Mouse (Mus musculus) stomach, postnatal 0 days (tissue): Measurements from ENCODE around the gene Fgfr2. TPM values are rescaled to one million over a fixed set of nuclear protein-coding genes. Genes with fewer than 3 reads are reported as not detected.
A peak's percentile ranks its signal among the peaks of the same experiment; 100 is the strongest.

Experiments used
- ATAC-seq: fragments of 200-750 bp; cut with Nextera tagmentation; 2 replicates; pipeline ENCODE4 v1.8.0; 2017; ENCODE audit not compliant: low FRiP score, low TSS enrichment
- DNase-seq: peaks from one replicate; pipeline ENCODE4 v3.0.0-alpha.2; 2016; ENCODE audit warnings: low spot score
- H3K27ac ChIP-seq: fragments of 300-500 bp; sonication (generic); replicated peaks from 2 replicates; pipeline ENCODE4 v1.5.1; 2014; ENCODE audit warnings: mild to moderate bottlenecking, control low read depth
- H3K27me3 ChIP-seq: fragments of 300-500 bp; sonication (generic); 2 replicates; pipeline ENCODE4 v1.6.1; 2014; ENCODE audit warnings: low read length; ENCODE audit not compliant: control insufficient read depth, insufficient read depth
- H3K36me3 ChIP-seq: fragments of 300-500 bp; sonication (generic); 2 replicates; pipeline ENCODE4 v1.6.1; 2014; ENCODE audit warnings: low read length, mixed read lengths; ENCODE audit not compliant: control insufficient read depth, insufficient read depth
- H3K4me1 ChIP-seq: fragments of 300-500 bp; sonication (generic); replicated peaks from 2 replicates; pipeline ENCODE4 v1.6.1; 2014; ENCODE audit warnings: antibody characterized with exemption; ENCODE audit not compliant: control insufficient read depth, insufficient read depth
- H3K4me2 ChIP-seq: fragments of 300-500 bp; sonication (generic); replicated peaks from 2 replicates; pipeline ENCODE4 v1.6.1; 2014; ENCODE audit warnings: low read depth, mild to moderate bottlenecking, control low read depth, moderate library complexity
- H3K4me3 ChIP-seq: fragments of 300-500 bp; sonication (generic); 2 replicates; pipeline ENCODE4 v1.5.1; 2014; ENCODE audit warnings: low read depth, low read length, control low read depth
- H3K9ac ChIP-seq: fragments of 300-500 bp; sonication (generic); 2 replicates; pipeline ENCODE4 v1.6.1; 2014; ENCODE audit warnings: mild to moderate bottlenecking, low read length, control low read depth, mixed read lengths
- H3K9me3 ChIP-seq: fragments of 300-500 bp; sonication (generic); 2 replicates; pipeline ENCODE4 v1.6.1; 2016; ENCODE audit warnings: low read length; ENCODE audit not compliant: control insufficient read depth
- CTCF ChIP-seq: IDR thresholded peaks from 2 replicates; pipeline ENCODE4 v1.5.1; 2016; ENCODE audit warnings: antibody characterized with exemption, low read depth, mild to moderate bottlenecking, moderate library complexity
- EP300 ChIP-seq: optimal IDR thresholded peaks from 2 replicates; pipeline ENCODE3; 2016; ENCODE audit warnings: antibody characterized with exemption
- WGBS: fragments of 180-500 bp; shearing (Covaris S2); extraction: QIAGEN DNeasy Blood & Tissue Kit; methylation state at CpG from one replicate; pipeline ENCODE4 v1.1.7; 2014; 5-methylcytosine and 5-hydroxymethylcytosine counted together
- polyA plus RNA-seq: library from polyadenylated mRNA; unstranded; fragments of >200 nt; fragmentation: Nextera tagmentation; extraction: Ambion mirVana; gene quantifications from 2 replicates; pipeline ENCODE4 v1.2.1, GENCODE M21; 2015

Fgfr2 gene
- polyA plus RNA-seq, 1 experiment from 2014 or later: 60.8 TPM

GRCm38 (mm10) chr7:130621068-130621467, 2502.1 kb downstream of the Fgfr2 start:
- Histone ChIP-seq H3K9me3 (no peaks in the 10 kb centered on the region), H3K4me3 (no peak overlapping the region), H3K9ac (no peak overlapping the region), H3K4me1 (no peaks in the 10 kb centered on the region), H3K27ac (no peak overlapping the region), H3K36me3 (no peaks in the 10 kb centered on the region), H3K27me3 (no peaks in the 10 kb centered on the region), H3K4me2 (no peak overlapping the region)
- TF ChIP-seq CTCF (no peak), EP300 (no peak)
- ATAC-seq (no peak), DNase-seq (no peak)
- 89% methylated on average over 2 of the region's 2 CpGs for WGBS

- Histone ChIP-seq H3K27ac (no peak overlapping the region), H3K36me3 (no peaks in the 10 kb centered on the region), H3K9me3 (no peaks in the 10 kb centered on the region), H3K27me3 (no peaks in the 10 kb centered on the region), H3K9ac (no peak overlapping the region; the same call in 1 of the 2 replicates), H3K4me3 (no peak overlapping the region), H3K4me1 (no peaks in the 10 kb centered on the region), H3K4me2 (no peak overlapping the region)
- DNase-seq (no peak), ATAC-seq (no peak)
- no peak for TF ChIP-seq EP300
- TF ChIP-seq CTCF: no peak
- 70% methylated on average over 3 of the region's 3 CpGs for WGBS
Measured at GRCm38 (mm10) chr7:130617591-130617990, 2505.6 kb downstream of the Fgfr2 start.

GRCm38 (mm10) chr7:130613973-130614372, 2509.2 kb downstream of the Fgfr2 start:
- Histone ChIP-seq H3K9me3 (no peaks in the 10 kb centered on the region), H3K9ac (no peak overlapping the region), H3K4me2 (no peak overlapping the region), H3K27me3 (no peaks in the 10 kb centered on the region), H3K4me1 (no peaks in the 10 kb centered on the region), H3K36me3 (no peaks in the 10 kb centered on the region), H3K27ac (no peak overlapping the region), H3K4me3 (no peak overlapping the region)
- no peak for DNase-seq
- TF ChIP-seq CTCF: no peak
- no peak for TF ChIP-seq EP300
- ATAC-seq: no peak
- 52% methylated on average over 4 of the region's 4 CpGs for WGBS

- Histone ChIP-seq H3K4me3 (no peak overlapping the region), H3K9me3 (no peaks in the 10 kb centered on the region), H3K4me2 (no peak overlapping the region), H3K4me1 (no peaks in the 10 kb centered on the region), H3K36me3 (no peaks in the 10 kb centered on the region), H3K9ac (no peak overlapping the region), H3K27me3 (no peaks in the 10 kb centered on the region), H3K27ac (no peak overlapping the region)
- TF ChIP-seq EP300 (no peak), CTCF (no peak)
- no peak for ATAC-seq
- DNase-seq: no peak
- WGBS: 88% methylated on average over 4 of the region's 4 CpGs
Measured at GRCm38 (mm10) chr7:130606958-130607357, 2516.2 kb downstream of the Fgfr2 start.

- H3K9me3 ChIP-seq: no peaks in the 10 kb centered on the region
- peak; percentile 27 for DNase-seq
- no peaks in the 10 kb centered on the region for H3K4me1 ChIP-seq
- WGBS: 21% methylated on average over 6 of the region's 6 CpGs
- H3K27ac ChIP-seq: no peak overlapping the region
- no peak overlapping the region for H3K9ac ChIP-seq
- TF ChIP-seq EP300 (no peak), CTCF (peak; percentile 82)
- ATAC-seq: peak; percentile 53; the same call in 1 of the 2 replicates
- no peaks in the 10 kb centered on the region for H3K27me3 ChIP-seq
- H3K4me2 ChIP-seq: no peak overlapping the region
- H3K36me3 ChIP-seq: no peaks in the 10 kb centered on the region
- no peak overlapping the region for H3K4me3 ChIP-seq
Measured at GRCm38 (mm10) chr7:130605111-130605510, 2518.0 kb downstream of the Fgfr2 start.

- no peak for TF ChIP-seq EP300
- WGBS: 78% methylated on average over 2 of the region's 2 CpGs
- H3K4me1 ChIP-seq: no peaks in the 10 kb centered on the region
- DNase-seq (no peak), ATAC-seq (no peak)
- no peak overlapping the region for H3K27ac ChIP-seq
- H3K27me3 ChIP-seq: no peaks in the 10 kb centered on the region
- no peaks in the 10 kb centered on the region for H3K36me3 ChIP-seq
- H3K9me3 ChIP-seq: no peaks in the 10 kb centered on the region
- no peak overlapping the region for H3K9ac ChIP-seq
- no peak overlapping the region for H3K4me2 ChIP-seq
- no peak overlapping the region for H3K4me3 ChIP-seq
Measured at GRCm38 (mm10) chr7:130604390-130604789, 2518.8 kb downstream of the Fgfr2 start.
